Mouse (Mus musculus): ENCODE results near the gene Pick1.

GRCm38 (mm10) chr15:79268521-79268920 is 39.5 kb downstream of the Pick1 start:
- TF ChIP-seq CTCF (IDR thresholded peaks at IDR 0.05; ENCODE audit: extremely low read depth, insufficient read depth, low read length), result no peak
- TF ChIP-seq POLR2A (IDR thresholded peaks at IDR 0.05; ENCODE audit: extremely low read depth, insufficient read depth, low read length), result no peak
